Mouse (Mus musculus) limb, embryonic 14.5 days (tissue): ENCODE measurements around the gene Cldnd1. TPM values are rescaled to one million over a fixed set of nuclear protein-coding genes. Genes with fewer than 3 reads are reported as not detected.

Source experiments
- ATAC-seq: fragments of 200-750 bp; cut with Nextera tagmentation; 2 replicates; pipeline ENCODE4 v1.8.0; 2017; ENCODE audit warnings: low read depth, moderate number of reproducible peaks, moderate TSS enrichment; ENCODE audit not compliant: low FRiP score
- DNase-seq: peaks from one replicate; pipeline ENCODE4 v3.0.0-alpha.2; 2015; ENCODE audit warnings: low spot score
- H3K27ac ChIP-seq: fragments of 300-500 bp; sonication (generic); replicated peaks from 2 replicates; pipeline ENCODE4 v1.5.1; 2014; ENCODE audit warnings: low read depth, mild to moderate bottlenecking, low read length, moderate library complexity, mixed read lengths
- H3K27me3 ChIP-seq: fragments of 300-500 bp; sonication (generic); 2 replicates; pipeline ENCODE4 v1.6.1; 2014; ENCODE audit warnings: low read length, mixed read lengths; ENCODE audit not compliant: control insufficient read depth, insufficient read depth
- H3K36me3 ChIP-seq: fragments of 300-500 bp; sonication (generic); 2 replicates; pipeline ENCODE4 v1.6.1; 2014; ENCODE audit warnings: mild to moderate bottlenecking, low read length, moderate library complexity, mixed read lengths; ENCODE audit not compliant: control insufficient read depth, insufficient read depth
- H3K4me1 ChIP-seq: fragments of 300-500 bp; sonication (generic); 2 replicates; pipeline ENCODE4 v1.6.1; 2014; ENCODE audit warnings: antibody characterized with exemption, low read length, mixed read lengths; ENCODE audit not compliant: control insufficient read depth, insufficient read depth
- H3K4me2 ChIP-seq: fragments of 300-500 bp; sonication (generic); replicated peaks from 2 replicates; pipeline ENCODE4 v1.6.1; 2014; ENCODE audit warnings: low read depth, mild to moderate bottlenecking, low read length, moderate library complexity; ENCODE audit not compliant: severe bottlenecking
- H3K4me3 ChIP-seq: fragments of 300-500 bp; sonication (generic); replicated peaks from 2 replicates; pipeline ENCODE4 v1.5.1; 2014; ENCODE audit warnings: low read length
- H3K9ac ChIP-seq: fragments of 300-500 bp; sonication (generic); 2 replicates; pipeline ENCODE4 v1.6.1; 2014; ENCODE audit warnings: mild to moderate bottlenecking, low read depth, low read length, moderate library complexity; ENCODE audit not compliant: severe bottlenecking
- H3K9me3 ChIP-seq: fragments of 300-500 bp; sonication (generic); 2 replicates; pipeline ENCODE4 v1.6.1; 2016; ENCODE audit warnings: low read length; ENCODE audit not compliant: control insufficient read depth
- POLR2A ChIP-seq: fragments of 200-500 bp; IDR thresholded peaks from 2 replicates; pipeline ENCODE4 v1.8.0; 2012; ENCODE audit warnings: inconsistent platforms, mild to moderate bottlenecking, moderate library complexity, borderline replicate concordance; ENCODE audit not compliant: insufficient read depth, insufficient read length; ENCODE audit errors: extremely low read depth
- WGBS: fragments of 180-500 bp; shearing (Covaris S2); extraction: QIAGEN DNeasy Blood & Tissue Kit; methylation state at CpG from one replicate; pipeline ENCODE4 v1.1.7; 2014; 5-methylcytosine and 5-hydroxymethylcytosine counted together
- polyA plus RNA-seq, 2 experiments: library from polyadenylated mRNA; depleted of rRNA in 1 of 2; stranded (reverse) in 1 of 2; unstranded in 1 of 2; fragments of >200 nt; fragmentation: Nextera tagmentation in 1 of 2; extraction: Ambion mirVana in 1 of 2; gene quantifications; 2 replicates each; pipeline versions ENCODE4 v1.2.1 to v1.2.3; 2012 to 2014

The Cldnd1 gene
- polyA plus RNA-seq, 2 experiments, result 107 to 137 TPM

DNA sequence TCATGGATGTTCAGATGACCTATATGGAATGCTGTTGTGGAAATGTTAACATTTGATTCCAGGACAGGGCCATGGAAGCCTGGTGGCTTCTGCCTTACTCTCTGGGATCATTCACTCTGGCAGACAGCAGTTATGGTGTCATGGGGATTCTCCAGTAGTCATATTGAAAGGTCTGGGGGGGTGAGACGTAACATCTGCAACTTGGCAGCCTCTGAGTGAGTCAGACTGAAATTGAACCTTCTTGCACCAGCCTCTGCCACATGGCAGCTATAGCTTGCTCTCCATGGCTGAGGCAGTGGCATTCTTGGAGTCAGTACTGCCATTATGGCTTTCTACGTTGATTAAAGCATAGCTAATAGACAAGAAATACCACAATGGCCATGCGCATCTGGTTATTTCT, 30.9 kb upstream of the Cldnd1 start:
- WGBS, result 85% methylated on average over 3 of the region's 3 CpGs
- TF ChIP-seq POLR2A, result no peak
- no peaks in the 10 kb centered on the region for H3K9me3 ChIP-seq
- ATAC-seq (no peak), DNase-seq (no peak)
- H3K36me3 ChIP-seq, result no peaks in the 10 kb centered on the region
- H3K4me1 ChIP-seq, result no peaks in the 10 kb centered on the region
- H3K9ac ChIP-seq, result no peak overlapping the region
- H3K27me3 ChIP-seq, result no peaks in the 10 kb centered on the region
- no peak overlapping the region for H3K27ac ChIP-seq
- no peak overlapping the region for H3K4me2 ChIP-seq
- H3K4me3 ChIP-seq, result no peak overlapping the region

GRCm38 (mm10) chr16:58697261-58697660, 30.4 kb upstream of the Cldnd1 start:
- 96% methylated on average over 1 of the region's 1 CpGs for WGBS
- H3K4me3 ChIP-seq, result no peak overlapping the region
- DNase-seq, result no peak
- H3K27me3 ChIP-seq, result no peaks in the 10 kb centered on the region
- H3K9ac ChIP-seq, result no peak overlapping the region
- TF ChIP-seq POLR2A, result no peak
- H3K9me3 ChIP-seq, result no peaks in the 10 kb centered on the region
- H3K4me1 ChIP-seq, result no peaks in the 10 kb centered on the region
- ATAC-seq, result no peak
- H3K36me3 ChIP-seq, result no peaks in the 10 kb centered on the region
- H3K4me2 ChIP-seq, result no peak overlapping the region
- H3K27ac ChIP-seq, result no peak overlapping the region

GRCm38 (mm10) chr16:58700174-58700573, 27.5 kb upstream of the Cldnd1 start:
- Histone ChIP-seq H3K9me3 (no peaks in the 10 kb centered on the region), H3K27me3 (no peaks in the 10 kb centered on the region), H3K9ac (no peak overlapping the region), H3K4me2 (no peak overlapping the region), H3K27ac (no peak overlapping the region), H3K4me1 (no peaks in the 10 kb centered on the region), H3K4me3 (no peak overlapping the region), H3K36me3 (no peaks in the 10 kb centered on the region)
- TF ChIP-seq POLR2A, result no peak
- DNase-seq, result no peak
- 69% methylated on average over 6 of the region's 6 CpGs for WGBS
- no peak for ATAC-seq

GRCm38 (mm10) chr16:58700816-58701424, 26.8 kb upstream of the Cldnd1 start:
- 82% methylated on average over 12 of the region's 12 CpGs for WGBS
- H3K4me2 ChIP-seq, result no peak overlapping the region
- no peaks in the 10 kb centered on the region for H3K36me3 ChIP-seq
- no peaks in the 10 kb centered on the region for H3K27me3 ChIP-seq
- no peak overlapping the region for H3K9ac ChIP-seq
- TF ChIP-seq POLR2A, result no peak
- H3K27ac ChIP-seq, result no peak overlapping the region
- H3K9me3 ChIP-seq, result no peaks in the 10 kb centered on the region
- ATAC-seq (no peak), DNase-seq (no peak)
- H3K4me1 ChIP-seq, result no peaks in the 10 kb centered on the region
- H3K4me3 ChIP-seq, result no peak overlapping the region

DNA sequence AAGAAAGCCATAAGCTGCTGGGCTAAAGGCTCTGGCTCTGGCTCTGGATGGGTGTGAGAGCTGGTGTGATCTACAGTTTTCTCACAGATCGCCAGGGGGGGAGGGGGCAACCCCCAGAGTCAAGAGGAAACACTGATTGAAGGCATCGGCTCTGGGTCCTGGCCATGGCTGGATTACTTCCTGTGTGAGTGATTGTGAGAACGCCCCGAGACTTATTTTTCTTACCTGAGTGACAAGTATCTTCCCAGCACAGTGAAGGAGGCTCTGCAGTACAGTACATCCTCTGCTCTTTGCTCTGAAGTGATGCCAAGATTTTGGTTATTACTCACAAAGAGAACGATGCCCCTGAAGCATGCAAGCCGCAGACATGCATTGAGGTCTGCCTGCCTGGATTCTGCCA, 25.9 kb upstream of the Cldnd1 start:
- no peak overlapping the region for H3K4me3 ChIP-seq
- H3K36me3 ChIP-seq, result no peaks in the 10 kb centered on the region
- H3K27ac ChIP-seq, result no peak overlapping the region
- DNase-seq (no peak), ATAC-seq (no peak)
- no peak overlapping the region for H3K4me2 ChIP-seq
- no peaks in the 10 kb centered on the region for H3K9me3 ChIP-seq
- WGBS, result 38% methylated on average over 6 of the region's 6 CpGs
- no peaks in the 10 kb centered on the region for H3K4me1 ChIP-seq
- H3K27me3 ChIP-seq, result no peaks in the 10 kb centered on the region
- no peak overlapping the region for H3K9ac ChIP-seq
- no peak for TF ChIP-seq POLR2A
